Mouse (Mus musculus): Measurements from ENCODE around the gene Tmem170b. TPM values are rescaled to one million over a fixed set of nuclear protein-coding genes. Genes with fewer than 3 reads are reported as not detected.

Gene Tmem170b
- total RNA-seq, 1 experiment from 2014 or later = 18.7 TPM

- ATAC-seq (replicated peaks; ENCODE audit: insufficient number of reproducible peaks, low FRiP score, low TSS enrichment, poor library complexity, severe bottlenecking) = no peak
These were observed 79.8 kb downstream of the Tmem170b start for GRCm38 (mm10) chr13:41685499-41685898.

- no peak for ATAC-seq (replicated peaks; ENCODE audit: insufficient number of reproducible peaks, low FRiP score, low TSS enrichment, poor library complexity, severe bottlenecking)
These were observed 83.3 kb downstream of the Tmem170b start for GRCm38 (mm10) chr13:41689055-41689454.

- no peak for ATAC-seq (replicated peaks; ENCODE audit: insufficient number of reproducible peaks, low FRiP score, low TSS enrichment, poor library complexity, severe bottlenecking)
These were observed 83.9 kb downstream of the Tmem170b start for GRCm38 (mm10) chr13:41689598-41690045.

Other genes starting within 250 kb of the Tmem170b start
- 272 to 357 TPM (median 343 TPM) in 3 replicates for gene Nedd9, start 118.5 kb upstream of the Tmem170b start, total RNA-seq (2017)
- 0.49 to 7.5 TPM in 2 of 3 replicates, not detected in the other for gene Adtrp, start 241.8 kb downstream of the Tmem170b start, total RNA-seq (2017)

Measured in monocyte, adult 5-6 weeks (primary cell).